Mouse (Mus musculus) liver, postnatal 0 days (tissue): Measurements from ENCODE around the gene Ctdspl2.

Experiments
- CTCF ChIP-seq: sonication (generic); IDR thresholded peaks from 2 replicates; pipeline ENCODE4 v1.5.1; 2016; ENCODE audit warnings: antibody characterized with exemption, low read depth
- EP300 ChIP-seq: IDR thresholded peaks from 2 replicates; pipeline ENCODE4 v1.6.1; 2016; ENCODE audit warnings: antibody characterized with exemption, low read depth, mild to moderate bottlenecking

GRCm38 (mm10) chr2:121956224-121957018 is 620 bp downstream of the Ctdspl2 start:
- TF ChIP-seq CTCF (no peak), EP300 (peak; percentile 58)
